Mouse (Mus musculus) left cerebral cortex, adult 11 months (tissue): ENCODE data around the gene Pfkp.

Source experiments
- DNase-seq: peaks from one replicate; pipeline ENCODE4 v3.0.0; 2022; ENCODE audit warnings: low spot score

The Pfkp gene

GRCm38 (mm10) chr13:6648669-6649233 lies at the start of gene Pfkp:
Gene Pfkp, minus strand, starts transcription at chr13:6648777.
- peak; percentile 94 for DNase-seq

- DNase-seq: no peak
Observed at GRCm38 (mm10) chr13:6690607-6691006, 42.0 kb upstream of the Pfkp start.

GRCm38 (mm10) chr13:6689962-6690361 lies 41.4 kb upstream of the Pfkp start:
- no peak for DNase-seq

GRCm38 (mm10) chr13:6688790-6689433 lies 40.3 kb upstream of the Pfkp start:
- no peak for DNase-seq

DNA sequence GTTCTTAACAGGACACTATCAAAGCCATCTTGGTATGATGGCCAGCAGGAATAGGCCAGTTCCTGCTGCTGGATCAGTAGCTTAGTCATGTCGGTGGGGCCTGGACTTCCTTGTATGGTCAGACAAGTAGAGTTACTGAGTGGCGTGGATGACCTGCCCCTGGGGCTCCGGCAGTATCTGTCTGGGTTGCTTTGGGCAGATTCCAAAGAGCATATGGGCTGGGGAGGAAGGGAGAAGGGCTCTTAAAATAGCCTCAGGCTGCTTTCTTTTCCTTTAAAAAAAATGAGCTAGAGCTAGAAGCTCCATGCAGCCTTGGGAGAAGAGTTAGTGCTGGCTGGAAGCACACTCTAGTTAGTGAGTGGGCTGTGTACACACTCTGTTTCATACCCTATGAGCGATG lies 18.3 kb upstream of the Pfkp start:
- no peak for DNase-seq

DNA sequence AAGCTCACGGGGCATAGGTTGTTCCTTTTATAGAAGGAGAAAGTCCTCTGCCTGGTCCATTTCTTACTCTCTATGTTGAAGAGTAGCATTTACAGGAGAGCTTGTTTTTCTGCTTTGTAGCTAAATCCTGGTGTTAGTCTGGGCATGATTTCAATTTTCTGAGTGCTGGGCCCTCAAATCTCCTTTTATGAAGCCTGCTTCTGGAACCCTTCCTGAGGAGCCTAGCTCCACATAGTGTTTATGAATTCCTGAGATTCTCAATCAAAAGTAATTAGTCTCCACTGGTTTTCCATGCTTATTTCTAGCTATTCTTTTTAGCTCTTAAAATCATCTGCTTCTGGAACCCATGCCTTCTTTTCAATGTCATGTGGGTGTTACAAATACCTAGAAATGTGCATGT lies 16.9 kb upstream of the Pfkp start:
- DNase-seq: no peak

GRCm38 (mm10) chr13:6664216-6664615 lies 15.6 kb upstream of the Pfkp start:
- no peak for DNase-seq

DNA sequence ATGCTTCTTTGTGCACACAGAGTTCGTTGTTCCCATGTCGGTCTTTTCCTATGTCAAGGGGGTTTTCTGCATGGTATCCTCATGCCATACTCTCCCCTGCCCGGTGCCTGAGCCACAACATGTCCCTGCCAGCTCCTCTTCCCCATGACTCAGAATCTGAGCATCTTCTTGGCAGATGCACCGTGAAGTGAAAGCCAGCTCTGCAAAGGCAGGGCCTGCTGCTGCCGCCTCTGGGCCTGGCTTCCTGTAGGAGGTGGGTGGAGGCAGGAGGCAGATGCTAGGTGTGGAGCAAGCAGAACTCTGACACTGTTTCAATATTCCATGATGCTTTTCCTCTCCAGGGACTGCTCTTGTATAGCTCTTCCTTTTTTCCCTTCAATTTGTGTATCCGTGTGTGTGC lies 10.7 kb upstream of the Pfkp start:
- DNase-seq: peak; percentile 73

GRCm38 (mm10) chr13:6657300-6657699 lies 8.7 kb upstream of the Pfkp start:
- DNase-seq: no peak

DNA sequence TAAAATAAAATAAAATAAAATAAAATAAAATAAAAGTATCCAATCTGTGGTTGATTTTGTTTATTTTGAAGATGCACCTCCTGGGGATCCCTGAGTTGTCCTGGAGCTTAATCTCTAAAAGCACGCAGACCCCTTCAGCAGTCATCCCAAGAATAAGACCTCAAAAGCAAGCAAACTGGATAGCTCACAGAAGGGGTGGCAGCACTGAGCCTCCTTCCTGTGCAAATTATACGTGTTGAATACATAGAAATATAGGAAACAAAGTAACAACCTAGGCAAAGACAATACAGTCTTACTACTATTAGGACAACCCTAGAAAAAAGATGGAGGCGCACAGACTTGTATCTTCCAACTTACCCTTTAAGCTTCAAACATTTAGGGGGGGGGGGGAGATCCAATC lies 965 bp upstream of the Pfkp start:
- no peak for DNase-seq

DNA sequence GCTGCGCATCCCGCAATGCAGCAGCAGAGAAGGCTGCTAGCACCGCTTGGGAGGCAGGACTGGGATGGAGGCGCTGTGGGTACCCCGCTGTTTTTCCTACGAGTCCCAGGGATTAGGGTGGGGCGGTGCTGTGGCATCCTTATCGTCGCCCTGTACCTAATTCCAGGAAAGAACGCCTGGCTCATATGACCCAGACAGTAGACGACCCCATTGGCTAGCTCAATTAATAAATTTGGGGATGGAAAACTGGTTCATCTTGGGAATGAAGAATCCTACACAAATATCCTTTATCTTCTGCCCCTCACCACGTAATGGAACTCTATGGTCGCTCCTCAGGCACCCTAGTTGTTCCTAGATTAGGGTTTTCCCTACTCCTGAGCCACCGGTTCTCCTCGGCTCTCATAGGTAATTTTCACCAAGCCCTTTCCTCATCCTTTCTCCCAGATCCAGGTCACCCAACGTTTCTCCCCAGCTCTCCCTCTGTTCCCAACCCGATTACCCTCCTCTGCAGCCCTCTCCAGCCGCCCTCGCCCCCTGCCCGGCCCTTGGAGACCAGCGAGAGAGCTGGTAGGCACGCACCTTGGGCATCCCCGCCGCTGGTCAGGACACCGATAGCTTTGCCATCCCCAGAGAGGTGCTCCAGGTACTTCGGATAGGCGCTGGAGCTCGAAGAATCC lies 447 bp downstream of the Pfkp start:
- DNase-seq: no peak

- DNase-seq: no peak
Observed at GRCm38 (mm10) chr13:6647067-6647991, 1.2 kb downstream of the Pfkp start.

DNA sequence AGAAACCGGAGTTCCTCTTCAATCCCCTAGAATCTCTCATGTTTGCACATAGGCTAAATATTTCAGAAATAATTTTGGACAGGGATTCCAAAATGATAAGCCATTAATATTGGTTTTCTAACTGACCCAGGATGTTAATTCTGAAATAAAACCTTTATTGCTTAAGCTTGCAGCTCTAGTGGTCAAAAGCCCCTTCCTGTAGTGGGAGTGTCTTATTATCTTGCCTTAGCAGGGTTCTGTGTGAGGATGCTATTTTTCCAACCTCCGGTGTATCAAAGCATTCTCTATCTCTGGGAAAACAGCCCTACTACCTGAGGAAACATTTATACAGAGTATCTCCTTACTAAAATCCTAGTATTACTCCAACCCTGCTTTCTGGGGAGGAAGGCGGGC lies 1.9 kb downstream of the Pfkp start:
- no peak for DNase-seq

- no peak for DNase-seq
Observed at GRCm38 (mm10) chr13:6646266-6646665, 2.3 kb downstream of the Pfkp start.

DNA sequence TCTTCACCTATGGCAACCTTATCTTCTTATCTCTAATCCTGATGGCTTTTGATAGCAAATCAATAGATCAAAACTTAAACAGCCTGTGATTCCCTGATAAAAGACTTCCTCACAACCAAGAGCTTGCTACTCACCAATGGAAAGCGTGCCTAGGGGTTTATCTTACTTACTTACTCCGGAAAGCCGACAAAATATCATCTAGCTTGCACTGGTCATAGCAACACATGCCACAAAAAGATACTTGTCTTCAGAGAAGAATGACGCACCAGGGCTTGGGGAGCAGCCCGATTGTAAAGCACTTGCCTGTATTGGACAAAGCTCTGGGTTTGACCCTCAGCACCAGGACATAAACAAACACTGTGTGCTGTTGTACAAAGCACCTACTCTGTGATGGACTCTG lies 4.6 kb downstream of the Pfkp start:
- no peak for DNase-seq

GRCm38 (mm10) chr13:6643026-6643425 lies 5.6 kb downstream of the Pfkp start:
- DNase-seq: no peak

- DNase-seq: no peak
Observed at GRCm38 (mm10) chr13:6642453-6642852, 6.1 kb downstream of the Pfkp start.

DNA sequence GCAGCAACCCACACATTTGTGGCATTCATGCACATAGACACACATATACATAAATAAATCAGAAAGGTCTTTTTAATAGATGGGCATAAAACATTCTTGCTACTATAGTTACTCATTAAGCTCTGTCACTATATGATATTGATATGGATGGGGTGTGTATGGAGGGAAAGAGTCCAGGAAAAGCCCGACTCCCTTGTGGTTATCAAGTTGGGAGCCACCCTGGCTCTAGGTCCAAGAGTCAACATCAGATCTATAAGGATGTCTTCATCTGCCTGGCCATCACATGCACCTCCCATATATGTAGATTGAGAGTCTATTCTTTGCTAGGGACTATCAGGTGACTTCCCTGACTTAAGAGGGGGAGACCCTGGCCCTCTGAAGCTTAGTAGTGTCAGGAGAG lies 7.1 kb downstream of the Pfkp start:
- DNase-seq: no peak

DNA sequence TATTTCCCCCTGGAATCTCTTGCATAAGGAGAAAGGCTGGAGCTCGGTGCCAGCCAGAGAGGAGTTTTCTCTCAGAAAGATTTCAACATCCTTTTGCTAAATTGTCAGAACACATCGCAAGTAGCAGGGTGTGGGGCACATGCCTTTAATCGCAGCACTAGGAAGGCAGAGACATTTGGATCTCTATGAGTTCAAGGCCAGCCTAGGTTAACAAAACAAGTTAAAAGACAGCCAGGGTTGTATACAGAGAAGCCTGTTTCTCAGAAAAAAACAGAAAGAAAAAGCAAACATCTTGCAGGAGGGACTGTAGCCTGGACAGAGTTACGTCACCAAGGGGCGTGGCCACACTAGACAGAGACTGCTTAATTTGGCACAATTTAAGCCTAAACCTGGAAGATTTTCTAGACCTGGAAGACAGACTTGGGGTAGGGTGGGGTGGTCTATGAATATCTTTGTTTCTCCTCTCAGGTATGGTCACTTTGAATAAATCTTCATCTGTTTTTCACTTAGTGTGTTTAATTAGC lies 9.0 kb downstream of the Pfkp start:
- DNase-seq: no peak

GRCm38 (mm10) chr13:6638976-6639375 lies 9.6 kb downstream of the Pfkp start:
- DNase-seq: no peak

GRCm38 (mm10) chr13:6638425-6638824 lies 10.2 kb downstream of the Pfkp start:
- DNase-seq: no peak

- no peak for DNase-seq
Observed at GRCm38 (mm10) chr13:6637534-6638124, 10.9 kb downstream of the Pfkp start.
